Mouse (Mus musculus): ENCODE data around the gene St6galnac4. TPM values are rescaled to one million over a fixed set of nuclear protein-coding genes. Genes with fewer than 3 reads are reported as not detected.

St6galnac4 gene
- polyA plus RNA-seq, 1 experiment, result 0.30 TPM

- peaks cover 6% of the 10 kb centered on the region for H3K36me3 ChIP-seq (ENCODE audit: control insufficient read depth)
- peaks cover 30% of the 10 kb centered on the region for H3K4me1 ChIP-seq (ENCODE audit: control insufficient read depth)
- no peak for TF ChIP-seq GATA1 (IDR thresholded peaks at IDR 0.05; ENCODE audit: low read length)
- no peak for TF ChIP-seq TAL1 (IDR thresholded peaks at IDR 0.05; ENCODE audit: low read length)
- H3K27me3 ChIP-seq (ENCODE audit: control insufficient read depth), result no peaks in the 10 kb centered on the region
- no peaks in the 10 kb centered on the region for H3K9me3 ChIP-seq (ENCODE audit: control insufficient read depth, low read length)
- H3K4me3 ChIP-seq (replicated peaks), result no peak overlapping the region
These were observed 4.4 kb downstream of the St6galnac4 start for GRCm38 (mm10) chr2:32591249-32591648.

GRCm38 (mm10) chr2:32596725-32597124 lies 9.8 kb downstream of the St6galnac4 start:
- no peaks in the 10 kb centered on the region for H3K9me3 ChIP-seq (ENCODE audit: control insufficient read depth, low read length)
- peaks cover 17% of the 10 kb centered on the region for H3K36me3 ChIP-seq (ENCODE audit: control insufficient read depth)
- H3K4me3 ChIP-seq (replicated peaks), result no peak overlapping the region
- TF ChIP-seq TAL1 (IDR thresholded peaks at IDR 0.05; ENCODE audit: low read length) (no peak), GATA1 (IDR thresholded peaks at IDR 0.05; ENCODE audit: low read length) (no peak)
- H3K27me3 ChIP-seq (ENCODE audit: control insufficient read depth), result no peaks in the 10 kb centered on the region
- H3K4me1 ChIP-seq (ENCODE audit: control insufficient read depth), result peaks cover 12% of the 10 kb centered on the region

GRCm38 (mm10) chr2:32597248-32597647 lies 10.4 kb downstream of the St6galnac4 start:
- Histone ChIP-seq H3K36me3 (ENCODE audit: control insufficient read depth) (peaks cover 17% of the 10 kb centered on the region), H3K27me3 (ENCODE audit: control insufficient read depth) (no peaks in the 10 kb centered on the region), H3K9me3 (ENCODE audit: control insufficient read depth, low read length) (no peaks in the 10 kb centered on the region), H3K4me1 (ENCODE audit: control insufficient read depth) (peaks cover 17% of the 10 kb centered on the region), H3K4me3 (replicated peaks) (no peak overlapping the region)
- no peak for TF ChIP-seq GATA1 (IDR thresholded peaks at IDR 0.05; ENCODE audit: low read length)
- no peak for TF ChIP-seq TAL1 (IDR thresholded peaks at IDR 0.05; ENCODE audit: low read length)

GRCm38 (mm10) chr2:32597699-32598098 lies 10.8 kb downstream of the St6galnac4 start:
- Histone ChIP-seq H3K4me3 (replicated peaks) (no peak overlapping the region), H3K27me3 (ENCODE audit: control insufficient read depth) (no peaks in the 10 kb centered on the region), H3K36me3 (ENCODE audit: control insufficient read depth) (peaks cover 17% of the 10 kb centered on the region), H3K4me1 (ENCODE audit: control insufficient read depth) (peaks cover 21% of the 10 kb centered on the region), H3K9me3 (ENCODE audit: control insufficient read depth, low read length) (no peaks in the 10 kb centered on the region)
- TF ChIP-seq TAL1 (IDR thresholded peaks at IDR 0.05; ENCODE audit: low read length) (no peak), GATA1 (IDR thresholded peaks at IDR 0.05; ENCODE audit: low read length) (no peak)

GRCm38 (mm10) chr2:32598506-32598905 lies 11.6 kb downstream of the St6galnac4 start:
- Histone ChIP-seq H3K4me1 (ENCODE audit: control insufficient read depth) (peaks cover 23% of the 10 kb centered on the region), H3K27me3 (ENCODE audit: control insufficient read depth) (no peaks in the 10 kb centered on the region), H3K4me3 (replicated peaks) (no peak overlapping the region), H3K9me3 (ENCODE audit: control insufficient read depth, low read length) (no peaks in the 10 kb centered on the region), H3K36me3 (ENCODE audit: control insufficient read depth) (peaks cover 17% of the 10 kb centered on the region)
- TF ChIP-seq GATA1 (IDR thresholded peaks at IDR 0.05; ENCODE audit: low read length) (no peak), TAL1 (IDR thresholded peaks at IDR 0.05; ENCODE audit: low read length) (no peak)

- TF ChIP-seq GATA1 (IDR thresholded peaks at IDR 0.05; ENCODE audit: low read length), result no peak
- TF ChIP-seq TAL1 (IDR thresholded peaks at IDR 0.05; ENCODE audit: low read length), result no peak
- H3K36me3 ChIP-seq (ENCODE audit: control insufficient read depth), result peaks cover 12% of the 10 kb centered on the region
These were observed 12.5 kb downstream of the St6galnac4 start, which contains the start of gene St6galnac6 for GRCm38 (mm10) chr2:32599409-32599808. Gene St6galnac6 (plus strand): TSS chr2:32599709.

GRCm38 (mm10) chr2:32601417-32602065 lies 14.6 kb downstream of the St6galnac4 start:
- Histone ChIP-seq H3K36me3 (ENCODE audit: control insufficient read depth) (peaks cover 11% of the 10 kb centered on the region), H3K27me3 (ENCODE audit: control insufficient read depth) (no peaks in the 10 kb centered on the region), H3K9me3 (ENCODE audit: control insufficient read depth, low read length) (no peaks in the 10 kb centered on the region), H3K4me3 (replicated peaks) (no peak overlapping the region), H3K4me1 (ENCODE audit: control insufficient read depth) (peaks cover 30% of the 10 kb centered on the region)
- TF ChIP-seq GATA1 (IDR thresholded peaks at IDR 0.05; ENCODE audit: low read length) (no peak), TAL1 (IDR thresholded peaks at IDR 0.05; ENCODE audit: low read length) (no peak)

More at GRCm38 (mm10) chr2:32599409-32599808, 12.5 kb downstream of the St6galnac4 start, which contains the start of gene St6galnac6:
- Histone ChIP-seq H3K4me3 (replicated peaks) (no peak within 1 kb of the TSS), H3K9me3 (ENCODE audit: control insufficient read depth, low read length) (no peaks in the 10 kb centered on the region), H3K27me3 (ENCODE audit: control insufficient read depth) (no peaks in the 10 kb centered on the region), H3K4me1 (ENCODE audit: control insufficient read depth) (peaks cover 23% of the 10 kb centered on the region)

GRCm38 (mm10) chr2:32602600-32603054 lies 15.7 kb downstream of the St6galnac4 start:
- Histone ChIP-seq H3K9me3 (ENCODE audit: control insufficient read depth, low read length) (no peaks in the 10 kb centered on the region), H3K4me3 (replicated peaks) (peak overlapping the region; percentile 51), H3K4me1 (ENCODE audit: control insufficient read depth) (peaks cover 41% of the 10 kb centered on the region)

GRCm38 (mm10) chr2:32604631-32605030 lies 17.7 kb downstream of the St6galnac4 start:
- Histone ChIP-seq H3K4me1 (ENCODE audit: control insufficient read depth) (peaks cover 60% of the 10 kb centered on the region), H3K27me3 (ENCODE audit: control insufficient read depth) (no peaks in the 10 kb centered on the region), H3K4me3 (replicated peaks) (no peak overlapping the region), H3K9me3 (ENCODE audit: control insufficient read depth, low read length) (no peaks in the 10 kb centered on the region), H3K36me3 (ENCODE audit: control insufficient read depth) (no peaks in the 10 kb centered on the region)
- no peak for TF ChIP-seq GATA1 (IDR thresholded peaks at IDR 0.05; ENCODE audit: low read length)

More at GRCm38 (mm10) chr2:32602600-32603054, 15.7 kb downstream of the St6galnac4 start:
- Histone ChIP-seq H3K27me3 (ENCODE audit: control insufficient read depth) (no peaks in the 10 kb centered on the region), H3K36me3 (ENCODE audit: control insufficient read depth) (peaks cover 2% of the 10 kb centered on the region)
- TF ChIP-seq GATA1 (IDR thresholded peaks at IDR 0.05; ENCODE audit: low read length), result no peak
- TF ChIP-seq TAL1 (IDR thresholded peaks at IDR 0.05; ENCODE audit: low read length), result no peak

All from erythroblast, embryonic 14.5 days (primary cell).